Mouse (Mus musculus) thymus, postnatal 10 days (tissue): ENCODE results near the gene Olfr796.

Source experiments
- DNase-seq, 2 experiments: peaks; one replicate each; pipeline ENCODE4 v3.0.0; 2021; ENCODE audit warnings: low spot score in 2 of 2

Olfr796 gene

GRCm38 (mm10) chr10:129612470-129612869 lies at the start of gene Olfr796:
TSS of gene Olfr796 (minus strand) at chr10:129612570.
- DNase-seq: no peak

- no peak for DNase-seq
Measured at GRCm38 (mm10) chr10:129657394-129657793, 45.0 kb upstream of the Olfr796 start, which contains the start of gene Olfr800. TSS of gene Olfr800 (plus strand) at chr10:129657694.

- no peak for DNase-seq
Measured at GRCm38 (mm10) chr10:129651763-129652162, 39.4 kb upstream of the Olfr796 start.

GRCm38 (mm10) chr10:129637184-129637583 lies 24.8 kb upstream of the Olfr796 start, which contains the start of gene Olfr799:
TSS of gene Olfr799 (plus strand) at chr10:129637484.
- no peak for DNase-seq

GRCm38 (mm10) chr10:129627834-129628233 lies 15.5 kb upstream of the Olfr796 start, which contains the start of gene Olfr798:
TSS of gene Olfr798 (minus strand) at chr10:129627934.
- no peak for DNase-seq

- no peak for DNase-seq
Measured at GRCm38 (mm10) chr10:129623251-129623650, 10.9 kb upstream of the Olfr796 start.

GRCm38 (mm10) chr10:129621724-129622123 lies 9.4 kb upstream of the Olfr796 start:
- DNase-seq: no peak

- DNase-seq: no peak
Measured at GRCm38 (mm10) chr10:129577066-129577465, 35.3 kb downstream of the Olfr796 start.

GRCm38 (mm10) chr10:129567355-129567754 lies 45.0 kb downstream of the Olfr796 start, which contains the start of gene Olfr794:
TSS of gene Olfr794 (plus strand) at chr10:129567655.
- DNase-seq: no peak
